Mouse (Mus musculus) Patski (cell line): ENCODE measurements around the gene Ifnl3. TPM values are rescaled to one million over a fixed set of nuclear protein-coding genes. Genes with fewer than 3 reads are reported as not detected.
"Not testable (repeated sequence)": the region's sequence is repeated elsewhere in the genome, so short reads cannot be mapped to it uniquely, and the experiment has no call there.

Experiments used
- ATAC-seq: fragments of 100-300 bp; one replicate; pipeline ENCODE4 v1.8.0; 2021
- CTCF ChIA-PET: fragments of 350-600 bp; sonication (Branson Sonifier 250); formaldehyde crosslinking; loops from one replicate; lab custom pipeline; 2022; ENCODE audit warnings: inconsistent platforms; lab: Charles Lee
- POLR2A ChIA-PET: fragments of 350-600 bp; sonication (Branson Sonifier 250); formaldehyde crosslinking; loops from one replicate; lab custom pipeline; 2022; ENCODE audit warnings: antibody characterized with exemption, inconsistent platforms; lab: Charles Lee
- DNase-seq: peaks from one replicate; pipeline ENCODE4 v3.0.0-alpha.2; 2011; ENCODE audit warnings: low read depth, low spot score
- H3K27me3 ChIP-seq: fragments of 371-371 bp; one replicate; pipeline ENCODE4 v1.5.1; 2021
- CTCF ChIP-seq: fragments of 100-300 bp; IDR thresholded peaks from one replicate; pipeline ENCODE4 v1.5.1; 2021
- in situ Hi-C: fragments of 300-500 bp; cut with MboI; formaldehyde crosslinking; loops from 3 replicates; pipeline ENCODE4 v1.11.1; 2018; ENCODE audit warnings: low pct_unique_long_range_greater_than_20kb, mixed read lengths
- polyA plus RNA-seq: library from polyadenylated mRNA; unstranded; gene quantifications from one replicate; pipeline ENCODE4 v1.2.3, GENCODE M21; 2021

Ifnl3 gene
- polyA plus RNA-seq, result not detected

GRCm38 (mm10) chr7:28522536-28522935 is at the start of gene Ifnl3:
Gene Ifnl3 (plus strand): TSS chr7:28522836.
- ATAC-seq, in situ Hi-C loops, POLR2A ChIA-PET, CTCF ChIA-PET, DNase-seq: not testable (repeated sequence)
- H3K27me3 ChIP-seq, result peaks cover 18% of the 10 kb centered on the region

GRCm38 (mm10) chr7:28476191-28476590 is 46.4 kb upstream of the Ifnl3 start:
- POLR2A ChIA-PET, result interaction anchor here (0.6 kb wide), 1 partner anchor 110 kb away, joined by 3 read pairs; no protein-coding TSS in a partner anchor
- ATAC-seq, result no peak
- peaks cover 28% of the 10 kb centered on the region for H3K27me3 ChIP-seq
- DNase-seq, result no peak
- in situ Hi-C loops, result loop anchor here (25.0 kb wide), 1 partner anchor 1086 kb away; no protein-coding TSS in a partner anchor
- CTCF ChIA-PET, result interaction anchor here (1.4 kb wide), 1 partner anchor 92 kb away, joined by 4 read pairs; no protein-coding TSS in a partner anchor
- TF ChIP-seq CTCF, result no peak

DNA sequence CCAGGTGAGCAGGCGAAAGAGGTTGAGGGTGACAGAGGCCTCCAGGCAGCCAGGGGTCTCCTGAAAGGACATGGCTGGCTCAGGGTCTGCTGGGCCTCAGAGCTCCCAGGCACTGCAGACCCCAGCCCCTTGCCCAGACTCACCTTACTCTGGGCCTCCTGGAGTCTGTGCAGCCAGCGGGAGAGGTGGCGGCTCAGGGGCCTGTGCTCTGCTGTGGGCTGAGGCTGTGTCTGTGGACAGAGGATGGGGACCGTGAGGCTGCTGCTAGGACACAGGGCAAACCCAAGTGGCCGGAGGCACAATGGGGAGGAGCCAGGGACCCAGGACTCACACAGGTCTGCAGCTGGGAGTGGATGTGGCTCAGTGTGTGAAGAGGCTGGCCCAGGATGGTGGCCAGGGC is 45.3 kb upstream of the Ifnl3 start:
- in situ Hi-C loops, result loop anchor here (25.0 kb wide), 1 partner anchor 1085 kb away; no protein-coding TSS in a partner anchor
- no peak for TF ChIP-seq CTCF
- H3K27me3 ChIP-seq, result peaks cover 16% of the 10 kb centered on the region
- DNase-seq, result no peak
- POLR2A ChIA-PET, result no interaction called here
- CTCF ChIA-PET, result no interaction called here
- ATAC-seq, result no peak

- no peak for ATAC-seq
- DNase-seq, result no peak
- POLR2A ChIA-PET, result no interaction called here
- peaks cover 13% of the 10 kb centered on the region for H3K27me3 ChIP-seq
- TF ChIP-seq CTCF, result no peak
- CTCF ChIA-PET, result no interaction called here
- in situ Hi-C loops, result loop anchor here (25.0 kb wide), 1 partner anchor 1083 kb away; no protein-coding TSS in a partner anchor
Observed at GRCm38 (mm10) chr7:28478854-28479253, 43.8 kb upstream of the Ifnl3 start.

- in situ Hi-C loops, result loop anchor here (25.0 kb wide), 1 partner anchor 1079 kb away; no protein-coding TSS in a partner anchor
- peaks cover 17% of the 10 kb centered on the region for H3K27me3 ChIP-seq
- no peak for DNase-seq
- no peak for TF ChIP-seq CTCF
- ATAC-seq, result no peak
- POLR2A ChIA-PET, result no interaction called here
- CTCF ChIA-PET, result no interaction called here
Observed at GRCm38 (mm10) chr7:28482854-28483253, 39.8 kb upstream of the Ifnl3 start.

DNA sequence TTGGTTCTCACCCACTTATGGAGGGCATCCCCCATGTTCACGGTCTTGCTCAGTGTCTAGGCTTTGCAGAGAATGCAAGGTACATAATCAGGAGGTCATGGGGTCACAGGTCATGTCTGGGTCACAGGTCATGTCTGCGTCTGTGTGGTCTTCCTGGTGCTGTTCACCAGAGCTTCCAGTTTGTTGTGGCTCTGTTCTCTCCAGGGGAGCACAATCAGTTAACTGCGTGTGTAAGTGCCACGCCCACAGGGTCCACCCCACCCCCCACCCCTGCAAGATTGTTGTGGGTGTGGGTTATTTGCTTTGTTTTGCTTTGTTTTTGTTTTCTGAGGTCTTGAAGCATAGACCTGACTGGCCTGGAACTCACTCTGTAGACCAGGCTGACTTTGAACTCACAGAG is 38.4 kb upstream of the Ifnl3 start:
- no peak for DNase-seq
- peaks cover 17% of the 10 kb centered on the region for H3K27me3 ChIP-seq
- no peak for ATAC-seq
- TF ChIP-seq CTCF, result no peak
- CTCF ChIA-PET, result no interaction called here
- POLR2A ChIA-PET, result no interaction called here
- in situ Hi-C loops, result loop anchor here (25.0 kb wide), 1 partner anchor 1078 kb away; no protein-coding TSS in a partner anchor

DNA sequence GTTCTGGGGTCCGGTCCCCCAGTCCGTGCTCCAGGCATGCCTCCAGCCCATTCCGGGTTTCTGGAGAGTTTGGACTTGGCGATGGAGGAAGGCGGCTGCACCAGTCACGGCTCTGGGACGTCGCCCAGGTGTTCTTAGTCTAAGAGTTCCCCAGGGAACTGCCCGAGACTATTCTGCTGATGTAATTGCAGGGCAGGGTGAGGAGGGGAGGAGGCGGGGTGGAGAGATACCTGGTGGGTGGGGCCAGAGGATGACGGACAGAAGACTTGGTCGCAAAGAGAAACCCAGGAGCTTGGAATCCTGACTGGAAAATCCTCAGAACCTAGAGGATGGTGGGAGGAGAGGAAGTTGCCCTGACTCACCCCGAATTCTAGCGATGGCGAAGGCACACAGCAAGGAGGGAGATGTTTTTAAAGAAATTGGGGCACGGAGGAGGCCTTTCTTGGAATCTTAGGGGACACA is 34.6 kb upstream of the Ifnl3 start:
- ATAC-seq (no peak), DNase-seq (no peak)
- peaks cover 13% of the 10 kb centered on the region for H3K27me3 ChIP-seq
- in situ Hi-C loops, result loop anchor here (25.0 kb wide), 1 partner anchor 1074 kb away; no protein-coding TSS in a partner anchor
- TF ChIP-seq CTCF, result no peak
- ChIA-PET CTCF (no interaction called here), POLR2A (no interaction called here)

GRCm38 (mm10) chr7:28490410-28490809 is 32.2 kb upstream of the Ifnl3 start:
- peak; percentile 52 for TF ChIP-seq CTCF
- ChIA-PET CTCF (no interaction called here), POLR2A (no interaction called here)
- in situ Hi-C loops, result loop anchor here (25.0 kb wide), 1 partner anchor 1072 kb away; no protein-coding TSS in a partner anchor
- no peak for DNase-seq
- no peak for ATAC-seq
- H3K27me3 ChIP-seq, result peaks cover 16% of the 10 kb centered on the region

GRCm38 (mm10) chr7:28490903-28491302 is 31.7 kb upstream of the Ifnl3 start:
- DNase-seq (no peak), ATAC-seq (no peak)
- ChIA-PET CTCF (no interaction called here), POLR2A (no interaction called here)
- in situ Hi-C loops, result loop anchor here (25.0 kb wide), 1 partner anchor 1071 kb away; no protein-coding TSS in a partner anchor
- TF ChIP-seq CTCF, result no peak
- H3K27me3 ChIP-seq, result peaks cover 16% of the 10 kb centered on the region

DNA sequence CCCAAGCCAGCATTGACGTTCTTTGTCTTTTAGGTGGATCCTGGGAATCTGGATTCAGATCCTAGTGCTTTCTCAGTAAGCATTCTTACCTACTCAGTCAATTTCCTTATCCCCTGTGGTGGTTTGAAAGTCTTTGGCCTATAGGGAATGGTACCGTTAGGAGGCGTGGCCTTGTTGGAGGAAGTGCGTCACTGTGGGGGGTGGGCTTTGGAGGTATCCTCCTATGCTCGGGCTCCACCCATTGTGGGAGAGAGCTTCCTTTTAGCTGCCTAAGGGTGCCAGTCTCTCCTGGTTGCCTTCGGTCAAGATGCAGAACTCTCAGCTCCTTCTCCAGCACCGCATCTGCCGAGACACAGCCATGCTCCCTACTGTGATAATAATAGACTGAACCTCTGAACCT is 30.3 kb upstream of the Ifnl3 start:
- POLR2A ChIA-PET, result no interaction called here
- no peak for TF ChIP-seq CTCF
- ATAC-seq, result no peak
- CTCF ChIA-PET, result no interaction called here
- in situ Hi-C loops, result loop anchor here (25.0 kb wide), 1 partner anchor 1070 kb away; no protein-coding TSS in a partner anchor
- DNase-seq, result no peak
- H3K27me3 ChIP-seq, result peaks cover 22% of the 10 kb centered on the region

GRCm38 (mm10) chr7:28495426-28495825 is 27.2 kb upstream of the Ifnl3 start:
- POLR2A ChIA-PET, result no interaction called here
- CTCF ChIA-PET, result no interaction called here
- no peak for TF ChIP-seq CTCF
- in situ Hi-C loops, result loop anchor here (25.0 kb wide), 1 partner anchor 1067 kb away; no protein-coding TSS in a partner anchor
- ATAC-seq (no peak), DNase-seq (no peak)
- peaks cover 25% of the 10 kb centered on the region for H3K27me3 ChIP-seq
